Mouse (Mus musculus): ENCODE measurements around the gene Cldn10. TPM values are rescaled to one million over a fixed set of nuclear protein-coding genes. Genes with fewer than 3 reads are reported as not detected.

The Cldn10 gene
- polyA plus RNA-seq, 1 experiment from 2014 or later, result 1.5 TPM

GRCm38 (mm10) chr14:118922251-118922650 lies 134.5 kb downstream of the Cldn10 start:
- 23% methylated on average over 22 of the region's 22 CpGs for WGBS
- H3K27me3 ChIP-seq (replicated peaks), result peaks cover 25% of the 10 kb centered on the region

GRCm38 (mm10) chr14:118922667-118923184 lies 135.0 kb downstream of the Cldn10 start:
- Histone ChIP-seq H3K4me2 (peak overlapping the region; percentile 89), H3K9me3 (no peaks in the 10 kb centered on the region), H3K4me3 (peak overlapping the region; percentile 63), H3K27me3 (replicated peaks) (peaks cover 25% of the 10 kb centered on the region), H3K27ac (replicated peaks) (no peak overlapping the region), H3K4me1 (peaks cover 39% of the 10 kb centered on the region), H3K36me3 (peaks cover 6% of the 10 kb centered on the region; the same call in 1 of the 2 replicates), H3K9ac (peak overlapping the region; percentile 76)
- peak; percentile 54; the same call in 1 of the 2 replicates for ATAC-seq (ENCODE audit: extremely low read depth, insufficient number of reproducible peaks, low FRiP score, low TSS enrichment)
- 1% methylated on average over 47 of the region's 47 CpGs for WGBS

More at GRCm38 (mm10) chr14:118922251-118922650, 134.5 kb downstream of the Cldn10 start:
- H3K9me3 ChIP-seq, result no peaks in the 10 kb centered on the region
- peak overlapping the region; percentile 89 for H3K4me2 ChIP-seq
- H3K4me3 ChIP-seq, result peak overlapping the region; percentile 63
- no peak overlapping the region for H3K27ac ChIP-seq (replicated peaks)
- H3K36me3 ChIP-seq, result peaks cover 10% of the 10 kb centered on the region
- ATAC-seq (ENCODE audit: extremely low read depth, insufficient number of reproducible peaks, low FRiP score, low TSS enrichment), result no peak
- H3K4me1 ChIP-seq, result peaks cover 39% of the 10 kb centered on the region
- H3K9ac ChIP-seq, result peak overlapping the region; percentile 76

Other genes starting within 250 kb of the Cldn10 start
- 1.5 and 1.8 TPM in 2 replicates for gene Abcc4, start 81.7 kb upstream of the Cldn10 start, polyA plus RNA-seq (2015; fragmentation: Nextera tagmentation; extraction: Ambion mirVana)
- 6.9 and 8.0 TPM in 2 replicates for gene Dzip1, start 137.6 kb downstream of the Cldn10 start, polyA plus RNA-seq (2015; fragmentation: Nextera tagmentation; extraction: Ambion mirVana)
- gene Dnajc3, start 150.1 kb downstream of the Cldn10 start, polyA plus RNA-seq (2015; fragmentation: Nextera tagmentation; extraction: Ambion mirVana), result 23.1 and 26.0 TPM in 2 replicates